Mouse (Mus musculus): Measurements from ENCODE around the gene Cebpb.

Gene Cebpb

GRCm38 (mm10) chr2:167727161-167727560 lies 38.4 kb downstream of the Cebpb start:
- peak; percentile 14 for DNase-seq

GRCm38 (mm10) chr2:167730036-167730435 lies 41.3 kb downstream of the Cebpb start:
- DNase-seq: no peak

- DNase-seq: no peak
Measured at GRCm38 (mm10) chr2:167731149-167731548, 42.4 kb downstream of the Cebpb start.

GRCm38 (mm10) chr2:167734861-167735260 lies 46.1 kb downstream of the Cebpb start:
- DNase-seq: no peak

- DNase-seq: no peak
Measured at GRCm38 (mm10) chr2:167739030-167739429, 50.3 kb downstream of the Cebpb start.

All from cerebellum, adult 8-10 months (tissue).